Mouse (Mus musculus): Measurements from ENCODE around the gene Rrp1. TPM values are rescaled to one million over a fixed set of nuclear protein-coding genes. Genes with fewer than 3 reads are reported as not detected.
"Not testable (repeated sequence)": the region's sequence is repeated elsewhere in the genome, so short reads cannot be mapped to it uniquely, and the experiment has no call there.

The Rrp1 gene
- polyA plus RNA-seq, 1 experiment from 2014 or later: 251 TPM

GRCm38 (mm10) chr10:78361951-78362350 lies 50.9 kb downstream of the Rrp1 start:
- Histone ChIP-seq H3K27me3 (replicated peaks; ENCODE audit: control insufficient read depth, insufficient read depth, low read length) (no peaks in the 10 kb centered on the region), H3K27ac (ENCODE audit: low read depth, low read length) (no peak overlapping the region), H3K9me3 (replicated peaks; ENCODE audit: control insufficient read depth, low read length) (no peaks in the 10 kb centered on the region), H3K4me3 (ENCODE audit: low read depth, low read length) (no peak overlapping the region), H3K9ac (ENCODE audit: low read length) (no peak overlapping the region), H3K4me1 (ENCODE audit: control insufficient read depth, insufficient read depth, low read length) (no peaks in the 10 kb centered on the region), H3K36me3 (ENCODE audit: control insufficient read depth, insufficient read depth, low read length) (no peaks in the 10 kb centered on the region), H3K4me2 (ENCODE audit: low read length) (no peak overlapping the region)
- WGBS: 83% methylated on average over 2 of the region's 2 CpGs
- ATAC-seq (no peak), DNase-seq (ENCODE audit: low spot score) (no peak)

- ATAC-seq (no peak), DNase-seq (ENCODE audit: low spot score) (no peak)
- no peaks in the 10 kb centered on the region for H3K27me3 ChIP-seq (replicated peaks; ENCODE audit: control insufficient read depth, insufficient read depth, low read length)
- no peak overlapping the region for H3K4me2 ChIP-seq (ENCODE audit: low read length)
- 76% methylated on average over 3 of the region's 3 CpGs for WGBS
- H3K9me3 ChIP-seq (replicated peaks; ENCODE audit: control insufficient read depth, low read length): no peaks in the 10 kb centered on the region
- H3K27ac ChIP-seq (ENCODE audit: low read depth, low read length): no peak overlapping the region
- H3K4me1 ChIP-seq (ENCODE audit: control insufficient read depth, insufficient read depth, low read length): no peaks in the 10 kb centered on the region
- no peaks in the 10 kb centered on the region for H3K36me3 ChIP-seq (ENCODE audit: control insufficient read depth, insufficient read depth, low read length)
- no peak overlapping the region for H3K9ac ChIP-seq (ENCODE audit: low read length)
- no peak overlapping the region for H3K4me3 ChIP-seq (ENCODE audit: low read depth, low read length)
Measured at GRCm38 (mm10) chr10:78360290-78360711, 52.5 kb downstream of the Rrp1 start.

- not testable (repeated sequence) for H3K4me1 ChIP-seq (ENCODE audit: control insufficient read depth, insufficient read depth, low read length); H3K4me3 ChIP-seq (ENCODE audit: low read depth, low read length); H3K4me2 ChIP-seq (ENCODE audit: low read length); H3K27me3 ChIP-seq (replicated peaks; ENCODE audit: control insufficient read depth, insufficient read depth, low read length); H3K9me3 ChIP-seq (replicated peaks; ENCODE audit: control insufficient read depth, low read length); DNase-seq (ENCODE audit: low spot score); H3K9ac ChIP-seq (ENCODE audit: low read length); ATAC-seq; H3K27ac ChIP-seq (ENCODE audit: low read depth, low read length); H3K36me3 ChIP-seq (ENCODE audit: control insufficient read depth, insufficient read depth, low read length)
- WGBS: 90% methylated on average over 3 of the region's 3 CpGs
Measured at GRCm38 (mm10) chr10:78358999-78359398, 53.8 kb downstream of the Rrp1 start.

- Histone ChIP-seq H3K4me3 (ENCODE audit: low read depth, low read length) (no peak overlapping the region), H3K9ac (ENCODE audit: low read length) (no peak overlapping the region), H3K36me3 (ENCODE audit: control insufficient read depth, insufficient read depth, low read length) (no peaks in the 10 kb centered on the region), H3K9me3 (replicated peaks; ENCODE audit: control insufficient read depth, low read length) (no peaks in the 10 kb centered on the region), H3K27me3 (replicated peaks; ENCODE audit: control insufficient read depth, insufficient read depth, low read length) (no peaks in the 10 kb centered on the region), H3K4me2 (ENCODE audit: low read length) (no peak overlapping the region), H3K4me1 (ENCODE audit: control insufficient read depth, insufficient read depth, low read length) (no peaks in the 10 kb centered on the region), H3K27ac (ENCODE audit: low read depth, low read length) (no peak overlapping the region)
- DNase-seq (ENCODE audit: low spot score) (no peak), ATAC-seq (no peak)
- WGBS: 88% methylated on average over 4 of the region's 4 CpGs
Measured at GRCm38 (mm10) chr10:78358266-78358665, 54.6 kb downstream of the Rrp1 start.

GRCm38 (mm10) chr10:78357742-78358141 lies 55.1 kb downstream of the Rrp1 start:
- H3K4me1 ChIP-seq (ENCODE audit: control insufficient read depth, insufficient read depth, low read length): no peaks in the 10 kb centered on the region
- H3K27me3 ChIP-seq (replicated peaks; ENCODE audit: control insufficient read depth, insufficient read depth, low read length): no peaks in the 10 kb centered on the region
- no peak overlapping the region for H3K9ac ChIP-seq (ENCODE audit: low read length)
- no peaks in the 10 kb centered on the region for H3K9me3 ChIP-seq (replicated peaks; ENCODE audit: control insufficient read depth, low read length)
- no peak overlapping the region for H3K4me2 ChIP-seq (ENCODE audit: low read length)
- 94% methylated on average over 5 of the region's 5 CpGs for WGBS
- H3K4me3 ChIP-seq (ENCODE audit: low read depth, low read length): no peak overlapping the region
- H3K27ac ChIP-seq (ENCODE audit: low read depth, low read length): no peak overlapping the region
- no peaks in the 10 kb centered on the region for H3K36me3 ChIP-seq (ENCODE audit: control insufficient read depth, insufficient read depth, low read length)
- ATAC-seq: no peak
- DNase-seq (ENCODE audit: low spot score): no peak

GRCm38 (mm10) chr10:78355931-78356593 lies 56.8 kb downstream of the Rrp1 start:
- no peak overlapping the region for H3K4me2 ChIP-seq (ENCODE audit: low read length)
- H3K4me3 ChIP-seq (ENCODE audit: low read depth, low read length): no peak overlapping the region
- no peak overlapping the region for H3K27ac ChIP-seq (ENCODE audit: low read depth, low read length)
- WGBS: 86% methylated on average over 1 of the region's 1 CpGs
- no peaks in the 10 kb centered on the region for H3K36me3 ChIP-seq (ENCODE audit: control insufficient read depth, insufficient read depth, low read length)
- ATAC-seq (no peak), DNase-seq (ENCODE audit: low spot score) (no peak)
- H3K27me3 ChIP-seq (replicated peaks; ENCODE audit: control insufficient read depth, insufficient read depth, low read length): no peaks in the 10 kb centered on the region
- H3K9me3 ChIP-seq (replicated peaks; ENCODE audit: control insufficient read depth, low read length): no peaks in the 10 kb centered on the region
- no peak overlapping the region for H3K9ac ChIP-seq (ENCODE audit: low read length)
- H3K4me1 ChIP-seq (ENCODE audit: control insufficient read depth, insufficient read depth, low read length): peaks cover 4% of the 10 kb centered on the region

GRCm38 (mm10) chr10:78353196-78353595 lies 59.6 kb downstream of the Rrp1 start:
- H3K9me3 ChIP-seq (replicated peaks; ENCODE audit: control insufficient read depth, low read length): no peaks in the 10 kb centered on the region
- ATAC-seq (no peak), DNase-seq (ENCODE audit: low spot score) (no peak)
- H3K4me2 ChIP-seq (ENCODE audit: low read length): no peak overlapping the region; the same call in 1 of the 2 replicates
- H3K4me1 ChIP-seq (ENCODE audit: control insufficient read depth, insufficient read depth, low read length): peaks cover 14% of the 10 kb centered on the region
- no peak overlapping the region for H3K27ac ChIP-seq (ENCODE audit: low read depth, low read length)
- no peaks in the 10 kb centered on the region for H3K36me3 ChIP-seq (ENCODE audit: control insufficient read depth, insufficient read depth, low read length)
- WGBS: 75% methylated on average over 4 of the region's 4 CpGs
- H3K4me3 ChIP-seq (ENCODE audit: low read depth, low read length): no peak overlapping the region
- H3K27me3 ChIP-seq (replicated peaks; ENCODE audit: control insufficient read depth, insufficient read depth, low read length): no peaks in the 10 kb centered on the region
- peak overlapping the region; percentile 98; the same call in 1 of the 2 replicates for H3K9ac ChIP-seq (ENCODE audit: low read length)

- no peak for DNase-seq (ENCODE audit: low spot score)
- peak overlapping the region; percentile 92 for H3K4me3 ChIP-seq (ENCODE audit: low read depth, low read length)
- H3K36me3 ChIP-seq (ENCODE audit: control insufficient read depth, insufficient read depth, low read length): no peaks in the 10 kb centered on the region
- H3K4me1 ChIP-seq (ENCODE audit: control insufficient read depth, insufficient read depth, low read length): peaks cover 14% of the 10 kb centered on the region
- H3K27ac ChIP-seq (ENCODE audit: low read depth, low read length): peak overlapping the region; percentile 65
- H3K9ac ChIP-seq (ENCODE audit: low read length): peak overlapping the region; percentile 98
- WGBS: 23% methylated on average over 8 of the region's 8 CpGs
- no peaks in the 10 kb centered on the region for H3K27me3 ChIP-seq (replicated peaks; ENCODE audit: control insufficient read depth, insufficient read depth, low read length)
- no peak; the same call in 1 of the 2 replicates for ATAC-seq
- H3K4me2 ChIP-seq (ENCODE audit: low read length): peak overlapping the region; percentile 82
- H3K9me3 ChIP-seq (replicated peaks; ENCODE audit: control insufficient read depth, low read length): no peaks in the 10 kb centered on the region
Measured at GRCm38 (mm10) chr10:78352666-78353030, 60.2 kb downstream of the Rrp1 start.

- H3K9me3 ChIP-seq (replicated peaks; ENCODE audit: control insufficient read depth, low read length): no peaks in the 10 kb centered on the region
- peak within 1 kb of the TSS; percentile 82 for H3K4me2 ChIP-seq (ENCODE audit: low read length)
- peak; percentile 82 for ATAC-seq
- H3K36me3 ChIP-seq (ENCODE audit: control insufficient read depth, insufficient read depth, low read length): 0 out of 2 replicates have a peak, but pooled peaks cover 2% of the 10 kb centered on the region
- peak within 1 kb of the TSS; percentile 92 for H3K4me3 ChIP-seq (ENCODE audit: low read depth, low read length)
- H3K27ac ChIP-seq (ENCODE audit: low read depth, low read length): peak within 1 kb of the TSS; percentile 65
- WGBS: under 1% methylated on average over 91 of the region's 113 CpGs
- DNase-seq (ENCODE audit: low spot score): peak; percentile 60
- no peaks in the 10 kb centered on the region for H3K27me3 ChIP-seq (replicated peaks; ENCODE audit: control insufficient read depth, insufficient read depth, low read length)
- peaks cover 14% of the 10 kb centered on the region for H3K4me1 ChIP-seq (ENCODE audit: control insufficient read depth, insufficient read depth, low read length)
- H3K9ac ChIP-seq (ENCODE audit: low read length): peak within 1 kb of the TSS; percentile 98
Measured at GRCm38 (mm10) chr10:78351887-78352665, 60.8 kb downstream of the Rrp1 start, which contains the start of gene Agpat3. Agpat3 (minus strand) TSS chr10:78352489.

Data from forebrain, embryonic 14.5 days (tissue).